Mouse (Mus musculus) kidney, embryonic 15.5 days (tissue): ENCODE results near the gene Sap18b. TPM values are rescaled to one million over a fixed set of nuclear protein-coding genes. Genes with fewer than 3 reads are reported as not detected.
"Not testable (repeated sequence)": the region's sequence is repeated elsewhere in the genome, so short reads cannot be mapped to it uniquely, and the experiment has no call there.

Experiments
- ATAC-seq: fragments of 200-750 bp; cut with Nextera tagmentation; replicated peaks from 2 replicates; pipeline ENCODE4 v1.8.0; 2017; ENCODE audit warnings: moderate TSS enrichment; ENCODE audit not compliant: low FRiP score
- H3K27ac ChIP-seq: fragments of 300-500 bp; sonication (generic); 2 replicates; pipeline ENCODE4 v1.5.1; 2015; ENCODE audit warnings: mild to moderate bottlenecking, inconsistent platforms
- H3K27me3 ChIP-seq: fragments of 300-500 bp; sonication (generic); 2 replicates; pipeline ENCODE4 v1.6.1; 2015; ENCODE audit warnings: inconsistent platforms
- H3K36me3 ChIP-seq: fragments of 300-500 bp; sonication (generic); 2 replicates; pipeline ENCODE4 v1.6.1; 2015; ENCODE audit warnings: inconsistent platforms
- H3K4me1 ChIP-seq: fragments of 300-500 bp; sonication (generic); 2 replicates; pipeline ENCODE4 v1.6.1; 2015; ENCODE audit warnings: inconsistent platforms
- H3K4me2 ChIP-seq: fragments of 300-500 bp; sonication (generic); 2 replicates; pipeline ENCODE4 v1.6.1; 2015; ENCODE audit warnings: moderate library complexity, mild to moderate bottlenecking, inconsistent platforms
- H3K4me3 ChIP-seq: fragments of 300-500 bp; sonication (generic); replicated peaks from 2 replicates; pipeline ENCODE4 v1.5.1; 2015; ENCODE audit warnings: mild to moderate bottlenecking, inconsistent platforms
- H3K9ac ChIP-seq: fragments of 300-500 bp; sonication (generic); 2 replicates; pipeline ENCODE4 v1.6.1; 2015; ENCODE audit warnings: mild to moderate bottlenecking, inconsistent platforms
- H3K9me3 ChIP-seq: fragments of 300-500 bp; sonication (generic); replicated peaks from 2 replicates; pipeline ENCODE4 v1.6.1; 2016; ENCODE audit warnings: inconsistent platforms
- WGBS: fragments of 180-500 bp; shearing (Covaris S2); methylation state at CpG from one replicate; pipeline ENCODE4 v1.1.7; 2015; ENCODE audit warnings: mixed read lengths; 5-methylcytosine and 5-hydroxymethylcytosine counted together
- polyA plus RNA-seq: library from polyadenylated mRNA; unstranded; fragments of >200 nt; fragmentation: Nextera tagmentation; extraction: Ambion mirVana; gene quantifications from 2 replicates; pipeline ENCODE4 v1.2.1, GENCODE M21; 2015

Sap18b gene
- polyA plus RNA-seq, result 358 and 384 TPM in 2 replicates

GRCm38 (mm10) chr8:95825162-95825561 is at the start of gene Sap18b:
Gene Sap18b, plus strand, starts transcription at chr8:95825346.
- not testable (repeated sequence) for H3K4me3 ChIP-seq, H3K36me3 ChIP-seq, H3K9ac ChIP-seq, H3K27me3 ChIP-seq, H3K4me1 ChIP-seq, H3K4me2 ChIP-seq, H3K27ac ChIP-seq, ATAC-seq, H3K9me3 ChIP-seq
- 65% methylated on average over 25 of the region's 25 CpGs for WGBS

DNA sequence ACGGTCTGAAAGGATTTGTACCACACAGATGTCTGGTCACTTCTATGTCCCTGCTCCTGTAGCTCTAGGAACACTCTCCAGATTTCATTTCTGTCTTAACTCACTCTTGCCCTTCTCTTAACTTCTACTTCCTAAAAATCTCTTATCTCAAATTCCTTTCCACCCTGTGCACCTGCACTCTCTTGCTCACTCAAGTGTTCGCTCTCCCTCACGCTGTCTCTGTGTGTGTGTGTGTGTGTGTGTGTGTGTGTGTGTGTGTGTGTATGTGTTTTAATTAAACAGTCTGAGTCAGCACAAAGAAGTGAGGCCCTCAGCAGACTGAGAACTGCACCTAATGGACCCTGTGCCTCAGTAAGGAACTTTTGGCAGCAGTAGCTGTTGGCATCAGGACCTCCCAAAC is 44.1 kb upstream of the Sap18b start:
- Histone ChIP-seq H3K4me3 (no peak overlapping the region), H3K27me3 (no peaks in the 10 kb centered on the region), H3K4me1 (no peaks in the 10 kb centered on the region), H3K4me2 (no peak overlapping the region), H3K9ac (no peak overlapping the region), H3K36me3 (peaks cover 80% of the 10 kb centered on the region), H3K9me3 (0 out of 2 replicates have a peak, but pooled peaks cover 2% of the 10 kb centered on the region), H3K27ac (no peak overlapping the region)
- 80% methylated on average over 3 of the region's 3 CpGs for WGBS
- ATAC-seq, result no peak

DNA sequence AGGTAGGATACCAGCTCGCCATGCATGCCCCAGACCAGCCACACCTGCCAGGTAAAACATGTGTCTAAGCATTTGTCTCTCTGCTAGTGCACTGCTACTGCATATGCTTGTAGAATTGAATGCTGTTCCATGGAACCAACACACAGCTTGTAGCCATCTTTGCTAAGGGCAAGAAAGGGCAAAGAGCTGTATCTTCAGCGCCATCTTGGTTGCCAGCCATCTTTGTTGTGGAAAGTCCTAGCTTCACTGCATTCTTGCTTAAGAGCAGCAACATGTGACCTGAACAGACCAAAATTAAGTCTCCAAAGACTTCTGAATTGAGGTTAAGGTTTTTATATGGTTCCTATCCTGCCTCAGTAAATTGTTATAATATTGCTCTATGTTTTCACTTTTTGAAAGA is 43.4 kb upstream of the Sap18b start:
- H3K4me3 ChIP-seq, result no peak overlapping the region
- H3K4me2 ChIP-seq, result no peak overlapping the region
- WGBS, result 94% methylated on average over 2 of the region's 2 CpGs
- no peaks in the 10 kb centered on the region for H3K27me3 ChIP-seq
- 0 out of 2 replicates have a peak, but pooled peaks cover 2% of the 10 kb centered on the region for H3K9me3 ChIP-seq
- peaks cover 80% of the 10 kb centered on the region for H3K36me3 ChIP-seq
- no peak for ATAC-seq
- H3K9ac ChIP-seq, result no peak overlapping the region
- H3K4me1 ChIP-seq, result no peaks in the 10 kb centered on the region
- H3K27ac ChIP-seq, result no peak overlapping the region

GRCm38 (mm10) chr8:95782628-95783027 is 42.5 kb upstream of the Sap18b start:
- Histone ChIP-seq H3K4me1 (no peaks in the 10 kb centered on the region), H3K36me3 (peaks cover 82% of the 10 kb centered on the region), H3K4me2 (no peak overlapping the region), H3K27me3 (no peaks in the 10 kb centered on the region), H3K9ac (no peak overlapping the region), H3K9me3 (0 out of 2 replicates have a peak, but pooled peaks cover 2% of the 10 kb centered on the region), H3K27ac (no peak overlapping the region), H3K4me3 (no peak overlapping the region)
- no peak for ATAC-seq

DNA sequence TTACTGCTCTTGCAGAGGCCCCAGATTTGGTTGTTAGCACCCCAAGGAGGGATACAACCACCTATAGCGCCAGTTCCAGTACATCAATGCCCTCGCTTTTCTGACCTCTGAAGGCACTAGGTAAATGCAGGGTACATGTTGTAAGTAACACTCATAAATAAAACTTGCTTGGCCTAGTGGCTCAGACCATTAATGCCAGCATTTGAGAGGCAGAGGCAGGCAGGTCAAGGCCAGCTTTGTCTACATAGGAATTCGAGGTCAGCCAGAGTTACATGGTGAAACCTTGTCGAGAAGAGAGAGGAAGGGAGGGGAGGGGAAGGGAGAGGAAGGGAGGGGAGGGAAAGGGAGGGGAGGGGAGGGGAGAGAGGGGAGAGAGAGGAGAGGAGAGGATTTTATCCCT is 39.6 kb upstream of the Sap18b start:
- H3K4me3 ChIP-seq, result no peak overlapping the region
- no peak overlapping the region for H3K9ac ChIP-seq
- ATAC-seq, result no peak
- H3K36me3 ChIP-seq, result peaks cover 84% of the 10 kb centered on the region
- no peaks in the 10 kb centered on the region for H3K27me3 ChIP-seq
- no peaks in the 10 kb centered on the region for H3K4me1 ChIP-seq
- no peak overlapping the region for H3K4me2 ChIP-seq
- H3K27ac ChIP-seq, result no peak overlapping the region
- WGBS, result 97% methylated on average over 3 of the region's 4 CpGs
- H3K9me3 ChIP-seq, result 0 out of 2 replicates have a peak, but pooled peaks cover 2% of the 10 kb centered on the region

- not testable (repeated sequence) for H3K4me3 ChIP-seq, ATAC-seq, H3K9me3 ChIP-seq, H3K4me2 ChIP-seq, H3K27ac ChIP-seq, H3K9ac ChIP-seq, H3K27me3 ChIP-seq, H3K4me1 ChIP-seq
- peaks cover 54% of the 10 kb centered on the region for H3K36me3 ChIP-seq
- WGBS, result 92% methylated on average over 5 of the region's 5 CpGs
These were observed 29.6 kb upstream of the Sap18b start for GRCm38 (mm10) chr8:95795333-95796061.

- H3K9ac ChIP-seq, result no peak overlapping the region
- peaks cover 56% of the 10 kb centered on the region for H3K36me3 ChIP-seq
- 0 out of 2 replicates have a peak, but pooled peaks cover 11% of the 10 kb centered on the region for H3K4me1 ChIP-seq
- no peak overlapping the region for H3K4me2 ChIP-seq
- no peak overlapping the region for H3K4me3 ChIP-seq
- no peak overlapping the region for H3K27ac ChIP-seq
- no peaks in the 10 kb centered on the region for H3K27me3 ChIP-seq
- H3K9me3 ChIP-seq, result no peaks in the 10 kb centered on the region
- ATAC-seq, result no peak
- 92% methylated on average over 6 of the region's 6 CpGs for WGBS
These were observed 26.0 kb upstream of the Sap18b start for GRCm38 (mm10) chr8:95799117-95799516.

- WGBS, result 95% methylated on average over 1 of the region's 1 CpGs
- no peaks in the 10 kb centered on the region for H3K9me3 ChIP-seq
- H3K4me3 ChIP-seq, result no peak overlapping the region
- no peak for ATAC-seq
- no peak overlapping the region for H3K4me2 ChIP-seq
- H3K27ac ChIP-seq, result no peak overlapping the region
- peaks cover 58% of the 10 kb centered on the region for H3K36me3 ChIP-seq
- H3K4me1 ChIP-seq, result 0 out of 2 replicates have a peak, but pooled peaks cover 11% of the 10 kb centered on the region
- H3K9ac ChIP-seq, result no peak overlapping the region
- H3K27me3 ChIP-seq, result no peaks in the 10 kb centered on the region
These were observed 25.3 kb upstream of the Sap18b start for GRCm38 (mm10) chr8:95799891-95800290.

DNA sequence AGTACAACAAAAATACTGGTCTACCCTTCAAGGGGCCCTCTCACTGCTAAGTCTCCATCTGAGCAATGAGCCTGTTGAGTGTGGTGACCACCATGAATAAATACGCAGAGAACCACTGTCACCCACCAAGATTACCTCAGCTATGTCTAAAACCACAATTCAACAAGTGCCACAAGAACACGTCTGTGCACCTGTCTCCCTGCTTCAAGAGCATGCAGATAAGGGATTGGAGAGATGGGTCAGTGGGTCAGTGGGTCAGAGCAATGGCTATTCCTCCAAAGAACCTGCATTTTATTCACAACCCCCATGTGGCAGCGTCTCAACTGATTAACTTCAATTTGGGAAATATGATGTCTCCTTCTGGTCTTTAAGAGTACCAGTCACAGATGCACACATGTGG is 24.8 kb upstream of the Sap18b start:
- H3K9ac ChIP-seq, result no peak overlapping the region
- no peak overlapping the region for H3K27ac ChIP-seq
- H3K4me2 ChIP-seq, result no peak overlapping the region
- no peak overlapping the region for H3K4me3 ChIP-seq
- WGBS, result 92% methylated on average over 3 of the region's 3 CpGs
- peaks cover 61% of the 10 kb centered on the region for H3K36me3 ChIP-seq
- H3K4me1 ChIP-seq, result peaks cover 16% of the 10 kb centered on the region
- ATAC-seq, result no peak
- H3K9me3 ChIP-seq, result no peaks in the 10 kb centered on the region
- no peaks in the 10 kb centered on the region for H3K27me3 ChIP-seq

- no peak overlapping the region for H3K9ac ChIP-seq
- H3K36me3 ChIP-seq, result peaks cover 50% of the 10 kb centered on the region
- H3K4me3 ChIP-seq, result no peak overlapping the region
- no peak overlapping the region for H3K27ac ChIP-seq
- no peaks in the 10 kb centered on the region for H3K27me3 ChIP-seq
- H3K9me3 ChIP-seq, result no peaks in the 10 kb centered on the region
- 93% methylated on average over 1 of the region's 1 CpGs for WGBS
- ATAC-seq, result no peak
- H3K4me2 ChIP-seq, result no peak overlapping the region
- H3K4me1 ChIP-seq, result peaks cover 25% of the 10 kb centered on the region
These were observed 23.6 kb upstream of the Sap18b start for GRCm38 (mm10) chr8:95801476-95802064.

GRCm38 (mm10) chr8:95802231-95802630 is 22.9 kb upstream of the Sap18b start:
- peaks cover 47% of the 10 kb centered on the region for H3K36me3 ChIP-seq
- H3K4me2 ChIP-seq, result no peak overlapping the region
- H3K4me1 ChIP-seq, result peaks cover 25% of the 10 kb centered on the region
- WGBS, result 88% methylated on average over 8 of the region's 8 CpGs
- no peaks in the 10 kb centered on the region for H3K9me3 ChIP-seq
- no peak for ATAC-seq
- no peaks in the 10 kb centered on the region for H3K27me3 ChIP-seq
- H3K4me3 ChIP-seq, result no peak overlapping the region
- no peak overlapping the region for H3K9ac ChIP-seq
- no peak overlapping the region for H3K27ac ChIP-seq

DNA sequence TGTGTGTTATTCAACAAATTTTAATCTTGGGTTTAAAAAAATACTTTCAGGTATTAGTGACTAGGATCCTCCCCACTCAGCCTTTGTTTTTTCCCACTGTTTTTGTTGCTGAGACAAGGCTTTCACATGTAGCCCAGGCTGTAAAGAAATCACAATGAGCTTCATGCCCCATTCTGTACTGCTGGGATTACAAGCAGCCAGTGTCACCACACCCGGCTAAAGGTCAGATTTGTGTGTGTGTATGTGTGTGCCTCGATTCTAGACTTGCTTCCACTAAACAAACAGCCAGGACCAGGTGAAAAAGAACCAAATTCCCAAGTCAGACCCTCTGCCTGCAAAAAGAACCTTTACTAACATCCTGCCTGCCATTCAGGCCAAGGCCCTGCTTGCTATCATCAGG is 19.7 kb upstream of the Sap18b start:
- WGBS, result 47% methylated on average over 2 of the region's 2 CpGs
- peak overlapping the region; percentile 99 for H3K9ac ChIP-seq
- H3K4me1 ChIP-seq, result peaks cover 21% of the 10 kb centered on the region
- peak overlapping the region; percentile 85 for H3K4me3 ChIP-seq
- H3K4me2 ChIP-seq, result peak overlapping the region; percentile 83
- H3K27me3 ChIP-seq, result no peaks in the 10 kb centered on the region
- H3K36me3 ChIP-seq, result peaks cover 22% of the 10 kb centered on the region
- ATAC-seq, result no peak
- no peak overlapping the region for H3K27ac ChIP-seq
- no peaks in the 10 kb centered on the region for H3K9me3 ChIP-seq
